Comparison of ENCODE assay signal across 8 mouse cellular contexts in the genomic region with DNA sequence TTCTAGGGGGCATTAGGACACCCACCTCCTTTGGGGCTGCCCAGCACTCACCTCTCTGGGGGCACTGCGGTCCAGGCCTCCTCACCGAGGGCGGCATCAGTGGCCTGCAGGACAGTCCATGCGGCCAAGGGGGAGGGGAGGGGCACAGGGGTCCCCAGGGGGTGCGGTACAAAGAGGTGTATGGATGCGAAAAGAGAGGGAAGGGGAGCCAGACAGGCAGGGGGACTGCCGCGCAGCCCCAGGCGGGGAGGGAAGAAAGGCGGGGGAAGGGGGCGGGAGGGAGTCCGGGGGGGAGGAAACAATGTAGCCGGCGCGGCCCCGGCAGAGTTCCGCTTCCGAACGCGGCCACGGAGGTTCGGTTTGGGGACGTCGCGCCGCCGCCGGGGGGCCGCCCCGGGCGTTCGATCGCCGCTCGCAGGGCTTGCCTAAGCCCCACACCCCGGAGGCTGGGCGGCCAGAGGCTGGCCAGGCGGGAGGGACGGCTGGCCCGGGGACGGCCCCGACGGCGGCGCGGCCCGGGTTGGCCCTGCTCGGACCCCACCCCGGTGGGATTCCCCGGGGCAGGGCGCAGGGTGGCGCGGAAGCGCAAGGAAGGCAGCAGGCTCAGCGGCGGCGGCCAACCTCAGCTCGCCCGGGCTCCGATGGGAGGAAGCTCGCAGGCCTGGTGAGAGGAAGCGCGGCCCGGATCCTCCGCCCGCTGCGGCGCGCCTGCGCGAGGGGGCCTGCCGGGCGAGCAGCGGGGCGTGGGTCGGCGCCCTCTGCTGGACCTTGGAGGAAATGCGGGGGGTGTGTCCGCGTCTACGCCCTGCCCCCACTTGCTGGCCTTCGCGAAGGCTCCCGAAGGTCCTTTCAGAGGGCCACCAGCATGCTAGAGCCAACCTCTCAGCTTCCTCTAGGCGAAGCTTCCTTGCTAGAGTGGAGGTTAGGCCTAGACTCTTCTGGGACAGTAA. TPM values are rescaled to one million over a fixed set of nuclear protein-coding genes. Genes with fewer than 3 reads are reported as not detected.
DNase-seq lines count a peak whose midpoint lies in the region; ATAC-seq and TF ChIP-seq lines count a peak whose summit lies in the region.

No protein-coding gene starts in this region.

- TF ChIP-seq CTCF in small intestine, adult 2 months (IDR thresholded peaks at IDR 0.05; ENCODE audit: extremely low read depth, insufficient read length, insufficient replicate concordance, low read depth, low read length) = peak; percentile 87

- H3K9ac ChIP-seq in embryonic facial prominence, embryonic 12.5 days = peak overlapping the region; percentile 100
- peak overlapping the region; percentile 97 for H3K9ac ChIP-seq in limb, embryonic 11.5 days (ENCODE audit: low read length)
- H3K9ac ChIP-seq in midbrain, embryonic 13.5 days (replicated peaks) = peak overlapping the region; percentile 98

- H3K4me1 ChIP-seq in embryonic facial prominence, embryonic 12.5 days = peaks cover 42% of the 10 kb centered on the region
- H3K4me1 ChIP-seq in limb, embryonic 11.5 days (ENCODE audit: control insufficient read depth, insufficient read depth, low read length) = peaks cover 31% of the 10 kb centered on the region
- H3K4me1 ChIP-seq in midbrain, embryonic 13.5 days (replicated peaks) = peaks cover 47% of the 10 kb centered on the region
- peaks cover 54% of the 10 kb centered on the region for H3K4me1 ChIP-seq in small intestine, adult 2 months (ENCODE audit: control insufficient read depth, insufficient read depth, insufficient read length, low read length)

- peak overlapping the region; percentile 99 for H3K4me3 ChIP-seq in embryonic facial prominence, embryonic 12.5 days
- peak overlapping the region; percentile 97 for H3K4me3 ChIP-seq in limb, embryonic 11.5 days (ENCODE audit: low read depth, low read length)
- H3K4me3 ChIP-seq in midbrain, embryonic 13.5 days (replicated peaks) = peak overlapping the region; percentile 97
- peak overlapping the region; percentile 87 for H3K4me3 ChIP-seq in small intestine, adult 2 months (ENCODE audit: low read depth, low read length)

- no peaks in the 10 kb centered on the region for H3K27me3 ChIP-seq in embryonic facial prominence, embryonic 12.5 days
- H3K27me3 ChIP-seq in limb, embryonic 11.5 days (ENCODE audit: control insufficient read depth, insufficient read depth, low read length) = no peaks in the 10 kb centered on the region
- H3K27me3 ChIP-seq in midbrain, embryonic 13.5 days = 0 out of 2 replicates have a peak, but pooled peaks cover 6% of the 10 kb centered on the region
- H3K27me3 ChIP-seq in small intestine, adult 2 months (ENCODE audit: control insufficient read depth, insufficient read depth, low read length) = no peaks in the 10 kb centered on the region

- ATAC-seq in embryonic facial prominence, embryonic 12.5 days (ENCODE audit: insufficient number of reproducible peaks, insufficient read depth, low FRiP score, low TSS enrichment) = peak; percentile 73
- peak; percentile 82 for ATAC-seq in limb, embryonic 11.5 days (ENCODE audit: insufficient number of reproducible peaks, low FRiP score, low TSS enrichment, low read depth)
- peak; percentile 90 for ATAC-seq in midbrain, embryonic 13.5 days

- no peaks in the 10 kb centered on the region for H3K9me3 ChIP-seq in embryonic facial prominence, embryonic 12.5 days
- no peaks in the 10 kb centered on the region for H3K9me3 ChIP-seq in limb, embryonic 11.5 days (ENCODE audit: control insufficient read depth, low read length)
- H3K9me3 ChIP-seq in midbrain, embryonic 13.5 days = no peaks in the 10 kb centered on the region

- peak overlapping the region; percentile 97 for H3K27ac ChIP-seq in embryonic facial prominence, embryonic 12.5 days
- H3K27ac ChIP-seq in limb, embryonic 11.5 days (replicated peaks; ENCODE audit: low read depth, low read length) = peak overlapping the region; percentile 81
- H3K27ac ChIP-seq in midbrain, embryonic 13.5 days = peak overlapping the region; percentile 97
- H3K27ac ChIP-seq in small intestine, adult 2 months (ENCODE audit: insufficient read depth, low read depth, low read length) = peak overlapping the region; percentile 94

- peak; percentile 91 for DNase-seq in 3134 (ENCODE audit: extremely low read depth, insufficient read length, low spot score)
- DNase-seq in adrenal gland, postnatal 36 days = peak; percentile 96
- peak; percentile 94 to 95 for DNase-seq in heart, adult 18-20 months
- DNase-seq in kidney, adult 18-20 months = peak; percentile 94
- peak; percentile 95 for DNase-seq in limb, embryonic 11.5 days (ENCODE audit: low spot score)

- peaks cover 8% of the 10 kb centered on the region; the same call in 1 of the 2 replicates for H3K36me3 ChIP-seq in embryonic facial prominence, embryonic 12.5 days
- no peaks in the 10 kb centered on the region for H3K36me3 ChIP-seq in limb, embryonic 11.5 days (ENCODE audit: control insufficient read depth, insufficient read depth, low read length)
- peaks cover 15% of the 10 kb centered on the region for H3K36me3 ChIP-seq in midbrain, embryonic 13.5 days
- no peaks in the 10 kb centered on the region for H3K36me3 ChIP-seq in small intestine, adult 2 months (ENCODE audit: control insufficient read depth, insufficient read depth, low read length)

- peak; percentile 62 for TF ChIP-seq POLR2A in small intestine, adult 2 months (IDR thresholded peaks at IDR 0.05; ENCODE audit: low read depth, low read length)

- 0% methylated on average over 66 of the region's 85 CpGs for WGBS in embryonic facial prominence, embryonic 12.5 days
- WGBS in limb, embryonic 11.5 days = 0% methylated on average over 56 of the region's 85 CpGs
- under 1% methylated on average over 47 of the region's 85 CpGs for WGBS in midbrain, embryonic 13.5 days
- 1% methylated on average over 83 of the region's 85 CpGs for WGBS in small intestine, adult 2 months

- peak overlapping the region; percentile 97 for H3K4me2 ChIP-seq in embryonic facial prominence, embryonic 12.5 days (replicated peaks)
- H3K4me2 ChIP-seq in limb, embryonic 11.5 days (ENCODE audit: low read depth, severe bottlenecking) = peak overlapping the region; percentile 95
- H3K4me2 ChIP-seq in midbrain, embryonic 13.5 days (replicated peaks) = peak overlapping the region; percentile 98

RNA-seq across cellular contexts. Expression of a gene that starts 8.2 kb away (rescaled TPM):
- 10 to 100 TPM; 61.9 to 92.6 TPM for total RNA-seq in adrenal gland, postnatal 36 days (2021)
- polyA plus RNA-seq in embryonic facial prominence, embryonic 12.5 days (2016; fragmentation: Nextera tagmentation; extraction: Ambion mirVana) = 38.0 and 41.1 TPM in 2 replicates
- 10 to 100 TPM; 23.7 to 30.6 TPM for total RNA-seq in heart, adult 18-20 months (2021)
- polyA plus RNA-seq in limb, embryonic 11.5 days (2014; fragmentation: Nextera tagmentation; extraction: Ambion mirVana) = 33.7 and 34.6 TPM in 2 replicates
- polyA plus RNA-seq in midbrain, embryonic 13.5 days (2015; fragmentation: Nextera tagmentation; extraction: Ambion mirVana) = 35.9 and 41.9 TPM in 2 replicates
- polyA plus RNA-seq in small intestine, adult 2 months (2012; rRNA removed) = 52.1 and 95.9 TPM in 2 replicates

RNA-seq across cellular contexts. Expression of a gene that starts 24.6 kb away (rescaled TPM):
- total RNA-seq in adrenal gland, postnatal 36 days (2021) = not detected
- polyA plus RNA-seq in embryonic facial prominence, embryonic 12.5 days (2016; fragmentation: Nextera tagmentation; extraction: Ambion mirVana) = not detected in 2 replicates
- total RNA-seq in heart, adult 18-20 months (2021) = under 1 TPM; 0.15 to 0.23 TPM
- not detected in 2 replicates for polyA plus RNA-seq in limb, embryonic 11.5 days (2014; fragmentation: Nextera tagmentation; extraction: Ambion mirVana)
- polyA plus RNA-seq in midbrain, embryonic 13.5 days (2015; fragmentation: Nextera tagmentation; extraction: Ambion mirVana) = not detected in 2 replicates
- 0.08 TPM in 1 of 2 replicates, not detected in the other for polyA plus RNA-seq in small intestine, adult 2 months (2012; rRNA removed)

RNA-seq across cellular contexts. Expression of a gene that starts 38.3 kb away (rescaled TPM):
- under 1 TPM in 1 of 2 experiments, not detected in 1; 0.40 TPM for total RNA-seq in adrenal gland, postnatal 36 days (2021)
- polyA plus RNA-seq in embryonic facial prominence, embryonic 12.5 days (2016; fragmentation: Nextera tagmentation; extraction: Ambion mirVana) = not detected in 2 replicates
- not detected for total RNA-seq in heart, adult 18-20 months (2021)
- not detected in 2 replicates for polyA plus RNA-seq in limb, embryonic 11.5 days (2014; fragmentation: Nextera tagmentation; extraction: Ambion mirVana)
- polyA plus RNA-seq in midbrain, embryonic 13.5 days (2015; fragmentation: Nextera tagmentation; extraction: Ambion mirVana) = not detected in 2 replicates
- not detected in 2 replicates for polyA plus RNA-seq in small intestine, adult 2 months (2012; rRNA removed)

RNA-seq across cellular contexts. Expression of a gene that starts 39.1 kb away (rescaled TPM):
- total RNA-seq in adrenal gland, postnatal 36 days (2021) = not detected
- 0.10 and 0.75 TPM in 2 replicates for polyA plus RNA-seq in embryonic facial prominence, embryonic 12.5 days (2016; fragmentation: Nextera tagmentation; extraction: Ambion mirVana)
- not detected for total RNA-seq in heart, adult 18-20 months (2021)
- polyA plus RNA-seq in limb, embryonic 11.5 days (2014; fragmentation: Nextera tagmentation; extraction: Ambion mirVana) = not detected in 2 replicates
- 2.2 and 3.3 TPM in 2 replicates for polyA plus RNA-seq in midbrain, embryonic 13.5 days (2015; fragmentation: Nextera tagmentation; extraction: Ambion mirVana)
- polyA plus RNA-seq in small intestine, adult 2 months (2012; rRNA removed) = not detected in 2 replicates

RNA-seq across cellular contexts. Expression of a gene that starts 42.5 kb away (rescaled TPM):
- under 1 TPM in 1 of 2 experiments, not detected in 1; 0.13 TPM for total RNA-seq in adrenal gland, postnatal 36 days (2021)
- not detected in 2 replicates for polyA plus RNA-seq in embryonic facial prominence, embryonic 12.5 days (2016; fragmentation: Nextera tagmentation; extraction: Ambion mirVana)
- under 1 TPM; 0.15 to 0.39 TPM for total RNA-seq in heart, adult 18-20 months (2021)
- not detected in 2 replicates for polyA plus RNA-seq in limb, embryonic 11.5 days (2014; fragmentation: Nextera tagmentation; extraction: Ambion mirVana)
- polyA plus RNA-seq in midbrain, embryonic 13.5 days (2015; fragmentation: Nextera tagmentation; extraction: Ambion mirVana) = not detected in 2 replicates
- polyA plus RNA-seq in small intestine, adult 2 months (2012; rRNA removed) = 0.51 and 0.79 TPM in 2 replicates

Comparison
In these comparisons a context has a peak if more than half of its experiments do, and no peak if none do; other contexts are left out.
1. Peak in every context shown above with its lines: DNase-seq, ATAC-seq, H3K4me3 ChIP-seq and H3K27ac ChIP-seq.